Mouse (Mus musculus): ENCODE measurements around the gene Fcgr3.

The Fcgr3 gene

GRCm38 (mm10) chr1:171064491-171065242 lies at the start of gene Fcgr3:
Fcgr3 (minus strand) TSS chr1:171064935.
- peak; percentile 97 for DNase-seq (ENCODE audit: extremely low spot score)

GRCm38 (mm10) chr1:171113873-171114299 lies 49.2 kb upstream of the Fcgr3 start, which contains the start of gene Cfap126:
Cfap126 (plus strand) TSS chr1:171113918.
- peak; percentile 85 for DNase-seq (ENCODE audit: extremely low spot score)

GRCm38 (mm10) chr1:171112986-171113385 lies 48.3 kb upstream of the Fcgr3 start:
- no peak for DNase-seq (ENCODE audit: extremely low spot score)

GRCm38 (mm10) chr1:171111781-171112575 lies 47.2 kb upstream of the Fcgr3 start:
- no peak for DNase-seq (ENCODE audit: extremely low spot score)

- DNase-seq (ENCODE audit: extremely low spot score), result peak; percentile 94
These were observed 46.5 kb upstream of the Fcgr3 start for GRCm38 (mm10) chr1:171111020-171111780.

- DNase-seq (ENCODE audit: extremely low spot score), result no peak
These were observed 45.9 kb upstream of the Fcgr3 start for GRCm38 (mm10) chr1:171110659-171111019.

GRCm38 (mm10) chr1:171109620-171110019 lies 44.9 kb upstream of the Fcgr3 start:
- DNase-seq (ENCODE audit: extremely low spot score), result no peak

GRCm38 (mm10) chr1:171105226-171105625 lies 40.5 kb upstream of the Fcgr3 start:
- DNase-seq (ENCODE audit: extremely low spot score), result no peak

GRCm38 (mm10) chr1:171103179-171103840 lies 38.6 kb upstream of the Fcgr3 start:
- DNase-seq (ENCODE audit: extremely low spot score), result no peak

GRCm38 (mm10) chr1:171102547-171103177 lies 37.9 kb upstream of the Fcgr3 start:
- DNase-seq (ENCODE audit: extremely low spot score), result peak; percentile 97

GRCm38 (mm10) chr1:171101733-171102546 lies 37.2 kb upstream of the Fcgr3 start:
- DNase-seq (ENCODE audit: extremely low spot score), result peak; percentile 93

GRCm38 (mm10) chr1:171101033-171101432 lies 36.3 kb upstream of the Fcgr3 start:
- DNase-seq (ENCODE audit: extremely low spot score), result no peak

- DNase-seq (ENCODE audit: extremely low spot score), result no peak
These were observed 32.9 kb upstream of the Fcgr3 start for GRCm38 (mm10) chr1:171097612-171098011.

GRCm38 (mm10) chr1:171097136-171097535 lies 32.4 kb upstream of the Fcgr3 start:
- no peak for DNase-seq (ENCODE audit: extremely low spot score)

- DNase-seq (ENCODE audit: extremely low spot score), result no peak
These were observed 31.6 kb upstream of the Fcgr3 start for GRCm38 (mm10) chr1:171096110-171096964.

GRCm38 (mm10) chr1:171094424-171094823 lies 29.7 kb upstream of the Fcgr3 start:
- no peak for DNase-seq (ENCODE audit: extremely low spot score)

GRCm38 (mm10) chr1:171090761-171091160 lies 26.0 kb upstream of the Fcgr3 start:
- no peak for DNase-seq (ENCODE audit: extremely low spot score)

- no peak for DNase-seq (ENCODE audit: extremely low spot score)
These were observed 25.2 kb upstream of the Fcgr3 start for GRCm38 (mm10) chr1:171089891-171090290.

- DNase-seq (ENCODE audit: extremely low spot score), result peak; percentile 49
These were observed 23.6 kb upstream of the Fcgr3 start for GRCm38 (mm10) chr1:171088237-171088869.
